Mouse (Mus musculus) olfactory bulb, adult 2 months (tissue): ENCODE results near the gene Smim4.

ENCODE experiments used
- CTCF ChIP-seq: fragments of 200-500 bp; IDR thresholded peaks from 2 replicates; pipeline ENCODE4 v1.5.1; 2012; ENCODE audit warnings: low read depth, mild to moderate bottlenecking, low read length, moderate library complexity; ENCODE audit not compliant: insufficient read depth
- POLR2A ChIP-seq: fragments of 200-500 bp; IDR thresholded peaks from 2 replicates; pipeline ENCODE4 v1.6.1; 2012; ENCODE audit warnings: mild to moderate bottlenecking, low read depth, low read length, moderate library complexity; ENCODE audit not compliant: insufficient read depth

DNA sequence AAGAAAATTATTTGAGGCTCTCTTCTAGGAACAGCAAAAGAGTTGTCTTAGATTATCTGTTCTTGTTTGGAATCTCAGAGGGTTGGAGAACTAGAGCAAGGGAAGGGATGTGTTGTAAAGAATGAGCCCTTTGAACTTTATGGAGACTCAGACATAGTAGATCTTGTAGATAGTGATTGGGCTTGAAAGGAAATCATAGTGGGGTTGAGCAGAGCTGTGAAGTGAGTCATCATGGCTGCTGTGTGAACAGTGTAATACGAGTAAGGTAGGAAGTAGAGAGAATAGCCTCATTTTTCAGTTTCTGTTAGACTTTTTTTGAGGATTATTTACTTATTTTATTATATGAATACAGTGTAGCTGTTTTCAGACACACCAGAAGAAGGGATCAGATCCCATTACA is 38.8 kb downstream of the Smim4 start:
- TF ChIP-seq CTCF: no peak
- TF ChIP-seq POLR2A: no peak
